Mouse (Mus musculus): ENCODE measurements around the gene Wwox. TPM values are rescaled to one million over a fixed set of nuclear protein-coding genes. Genes with fewer than 3 reads are reported as not detected.
A peak's percentile ranks its signal among the peaks of the same experiment; 100 is the strongest.

The Wwox gene
- polyA plus RNA-seq, 1 experiment from 2014 or later, result 10.5 TPM

- no peak overlapping the region for H3K4me3 ChIP-seq
- no peak overlapping the region for H3K4me2 ChIP-seq (replicated peaks)
- H3K9me3 ChIP-seq, result no peaks in the 10 kb centered on the region
- no peak for ATAC-seq (ENCODE audit: insufficient number of reproducible peaks, insufficient read depth, low FRiP score, low TSS enrichment)
- WGBS, result 43% methylated on average over 6 of the region's 6 CpGs
- H3K36me3 ChIP-seq, result no peaks in the 10 kb centered on the region
- no peaks in the 10 kb centered on the region for H3K27me3 ChIP-seq
- H3K9ac ChIP-seq, result no peak overlapping the region
- H3K4me1 ChIP-seq, result no peaks in the 10 kb centered on the region
- H3K27ac ChIP-seq, result no peak overlapping the region
Observed at GRCm38 (mm10) chr8:115114498-115114897, 675.0 kb downstream of the Wwox start.

GRCm38 (mm10) chr8:115126081-115126480 is 686.6 kb downstream of the Wwox start:
- H3K4me2 ChIP-seq (replicated peaks), result no peak overlapping the region
- no peak overlapping the region for H3K27ac ChIP-seq
- no peak overlapping the region for H3K9ac ChIP-seq
- no peaks in the 10 kb centered on the region for H3K9me3 ChIP-seq
- 76% methylated on average over 7 of the region's 7 CpGs for WGBS
- no peaks in the 10 kb centered on the region for H3K27me3 ChIP-seq
- no peaks in the 10 kb centered on the region for H3K36me3 ChIP-seq
- no peak overlapping the region for H3K4me3 ChIP-seq
- no peaks in the 10 kb centered on the region for H3K4me1 ChIP-seq
- no peak for ATAC-seq (ENCODE audit: insufficient number of reproducible peaks, insufficient read depth, low FRiP score, low TSS enrichment)

- Histone ChIP-seq H3K9ac (no peak overlapping the region), H3K27ac (no peak overlapping the region), H3K4me3 (no peak overlapping the region), H3K36me3 (no peaks in the 10 kb centered on the region), H3K9me3 (no peaks in the 10 kb centered on the region), H3K4me2 (replicated peaks) (no peak overlapping the region), H3K4me1 (no peaks in the 10 kb centered on the region), H3K27me3 (no peaks in the 10 kb centered on the region)
- 93% methylated on average over 5 of the region's 5 CpGs for WGBS
- no peak for ATAC-seq (ENCODE audit: insufficient number of reproducible peaks, insufficient read depth, low FRiP score, low TSS enrichment)
Observed at GRCm38 (mm10) chr8:115126674-115127073, 687.2 kb downstream of the Wwox start.

GRCm38 (mm10) chr8:115129307-115129706 is 689.9 kb downstream of the Wwox start:
- no peak for ATAC-seq (ENCODE audit: insufficient number of reproducible peaks, insufficient read depth, low FRiP score, low TSS enrichment)
- H3K9me3 ChIP-seq, result no peaks in the 10 kb centered on the region
- H3K4me1 ChIP-seq, result no peaks in the 10 kb centered on the region
- H3K27ac ChIP-seq, result no peak overlapping the region
- WGBS, result 95% methylated on average over 4 of the region's 4 CpGs
- H3K4me3 ChIP-seq, result no peak overlapping the region
- no peaks in the 10 kb centered on the region for H3K36me3 ChIP-seq
- H3K4me2 ChIP-seq (replicated peaks), result no peak overlapping the region
- no peak overlapping the region for H3K9ac ChIP-seq
- H3K27me3 ChIP-seq, result no peaks in the 10 kb centered on the region

- H3K4me3 ChIP-seq, result no peak overlapping the region
- no peaks in the 10 kb centered on the region for H3K27me3 ChIP-seq
- H3K4me1 ChIP-seq, result no peaks in the 10 kb centered on the region
- no peaks in the 10 kb centered on the region for H3K9me3 ChIP-seq
- H3K27ac ChIP-seq, result no peak overlapping the region
- no peak overlapping the region for H3K4me2 ChIP-seq (replicated peaks)
- no peak for ATAC-seq (ENCODE audit: insufficient number of reproducible peaks, insufficient read depth, low FRiP score, low TSS enrichment)
- no peak overlapping the region for H3K9ac ChIP-seq
- 79% methylated on average over 17 of the region's 17 CpGs for whole genome bisulfite sequencing
- H3K36me3 ChIP-seq, result no peaks in the 10 kb centered on the region
Observed at GRCm38 (mm10) chr8:115133119-115133518, 693.7 kb downstream of the Wwox start.

GRCm38 (mm10) chr8:115133711-115134218 is 694.3 kb downstream of the Wwox start:
- no peaks in the 10 kb centered on the region for H3K4me1 ChIP-seq
- H3K27me3 ChIP-seq, result no peaks in the 10 kb centered on the region
- WGBS, result 35% methylated on average over 7 of the region's 7 CpGs
- H3K36me3 ChIP-seq, result no peaks in the 10 kb centered on the region
- H3K9me3 ChIP-seq, result no peaks in the 10 kb centered on the region
- ATAC-seq (ENCODE audit: insufficient number of reproducible peaks, insufficient read depth, low FRiP score, low TSS enrichment), result no peak
- no peak overlapping the region for H3K27ac ChIP-seq
- H3K4me3 ChIP-seq, result no peak overlapping the region
- no peak overlapping the region for H3K4me2 ChIP-seq (replicated peaks)
- no peak overlapping the region for H3K9ac ChIP-seq

GRCm38 (mm10) chr8:115136888-115137287 is 697.4 kb downstream of the Wwox start:
- H3K9me3 ChIP-seq, result no peaks in the 10 kb centered on the region
- H3K9ac ChIP-seq, result no peak overlapping the region
- no peak overlapping the region for H3K4me2 ChIP-seq (replicated peaks)
- H3K27ac ChIP-seq, result no peak overlapping the region
- H3K4me1 ChIP-seq, result peaks cover 5% of the 10 kb centered on the region; the same call in 1 of the 2 replicates
- no peaks in the 10 kb centered on the region for H3K27me3 ChIP-seq
- WGBS, result 87% methylated on average over 10 of the region's 10 CpGs
- no peak overlapping the region for H3K4me3 ChIP-seq
- no peaks in the 10 kb centered on the region for H3K36me3 ChIP-seq
- no peak for ATAC-seq (ENCODE audit: insufficient number of reproducible peaks, insufficient read depth, low FRiP score, low TSS enrichment)

GRCm38 (mm10) chr8:115141614-115142013 is 702.2 kb downstream of the Wwox start:
- Histone ChIP-seq H3K4me2 (replicated peaks) (no peak overlapping the region), H3K27me3 (no peaks in the 10 kb centered on the region)

GRCm38 (mm10) chr8:115143530-115144320 is 704.3 kb downstream of the Wwox start:
- no peak overlapping the region for H3K27ac ChIP-seq
- no peaks in the 10 kb centered on the region for H3K36me3 ChIP-seq
- no peak for ATAC-seq (ENCODE audit: insufficient number of reproducible peaks, insufficient read depth, low FRiP score, low TSS enrichment)
- no peaks in the 10 kb centered on the region; the same call in 1 of the 2 replicates for H3K27me3 ChIP-seq
- 22% methylated on average over 9 of the region's 9 CpGs for WGBS
- no peak overlapping the region for H3K4me2 ChIP-seq (replicated peaks)
- no peak overlapping the region for H3K9ac ChIP-seq
- H3K4me1 ChIP-seq, result peaks cover 21% of the 10 kb centered on the region
- H3K4me3 ChIP-seq, result no peak overlapping the region
- no peaks in the 10 kb centered on the region for H3K9me3 ChIP-seq

More at GRCm38 (mm10) chr8:115141614-115142013, 702.2 kb downstream of the Wwox start:
- WGBS, result 39% methylated on average over 8 of the region's 8 CpGs
- ATAC-seq (ENCODE audit: insufficient number of reproducible peaks, insufficient read depth, low FRiP score, low TSS enrichment), result no peak
- H3K9me3 ChIP-seq, result no peaks in the 10 kb centered on the region
- H3K9ac ChIP-seq, result no peak overlapping the region
- H3K36me3 ChIP-seq, result no peaks in the 10 kb centered on the region
- peaks cover 21% of the 10 kb centered on the region for H3K4me1 ChIP-seq
- H3K4me3 ChIP-seq, result no peak overlapping the region
- H3K27ac ChIP-seq, result no peak overlapping the region

GRCm38 (mm10) chr8:115147006-115147405 is 707.6 kb downstream of the Wwox start:
- 43% methylated on average over 9 of the region's 9 CpGs for WGBS
- Histone ChIP-seq H3K4me3 (no peak overlapping the region), H3K9ac (no peak overlapping the region), H3K4me2 (replicated peaks) (no peak overlapping the region), H3K4me1 (peaks cover 28% of the 10 kb centered on the region), H3K27me3 (peaks cover 5% of the 10 kb centered on the region; the same call in 1 of the 2 replicates), H3K9me3 (no peaks in the 10 kb centered on the region), H3K36me3 (no peaks in the 10 kb centered on the region), H3K27ac (no peak overlapping the region)
- ATAC-seq (ENCODE audit: insufficient number of reproducible peaks, insufficient read depth, low FRiP score, low TSS enrichment), result no peak

- H3K27me3 ChIP-seq, result peaks cover 5% of the 10 kb centered on the region; the same call in 1 of the 2 replicates
- H3K4me3 ChIP-seq, result no peak overlapping the region
- no peaks in the 10 kb centered on the region for H3K36me3 ChIP-seq
- no peak overlapping the region for H3K27ac ChIP-seq
- ATAC-seq (ENCODE audit: insufficient number of reproducible peaks, insufficient read depth, low FRiP score, low TSS enrichment), result no peak
- H3K4me2 ChIP-seq (replicated peaks), result no peak overlapping the region
- no peak overlapping the region for H3K9ac ChIP-seq
- 69% methylated on average over 24 of the region's 24 CpGs for WGBS
- H3K9me3 ChIP-seq, result no peaks in the 10 kb centered on the region
- H3K4me1 ChIP-seq, result peaks cover 13% of the 10 kb centered on the region
Observed at GRCm38 (mm10) chr8:115150446-115151109, 711.1 kb downstream of the Wwox start.

- no peak for ATAC-seq (ENCODE audit: insufficient number of reproducible peaks, insufficient read depth, low FRiP score, low TSS enrichment)
- Histone ChIP-seq H3K27me3 (peaks cover 5% of the 10 kb centered on the region; the same call in 1 of the 2 replicates), H3K36me3 (no peaks in the 10 kb centered on the region), H3K27ac (no peak overlapping the region), H3K4me2 (replicated peaks) (0 out of 2 replicates have a peak overlapping the region, but pooled peaks have one; percentile 6), H3K9me3 (no peaks in the 10 kb centered on the region), H3K4me3 (no peak overlapping the region), H3K4me1 (peaks cover 13% of the 10 kb centered on the region), H3K9ac (no peak overlapping the region)
- WGBS, result 7% methylated on average over 6 of the region's 6 CpGs
Observed at GRCm38 (mm10) chr8:115151416-115151815, 712.0 kb downstream of the Wwox start.
